Mouse (Mus musculus): ENCODE measurements around the gene Nap1l4.

Nap1l4 gene

GRCm38 (mm10) chr7:143514416-143514768 is 34.5 kb downstream of the Nap1l4 start:
- WGBS, result 90% methylated on average over 4 of the region's 4 CpGs

- 73% methylated on average over 10 of the region's 10 CpGs for WGBS
Measured at GRCm38 (mm10) chr7:143513763-143514415, 35.0 kb downstream of the Nap1l4 start.

- 84% methylated on average over 3 of the region's 3 CpGs for WGBS
Measured at GRCm38 (mm10) chr7:143510593-143511334, 38.1 kb downstream of the Nap1l4 start.

GRCm38 (mm10) chr7:143509566-143509965 is 39.3 kb downstream of the Nap1l4 start:
- WGBS, result 74% methylated on average over 1 of the region's 1 CpGs

GRCm38 (mm10) chr7:143506675-143507074 is 42.2 kb downstream of the Nap1l4 start:
- 33% methylated on average over 7 of the region's 7 CpGs for WGBS

GRCm38 (mm10) chr7:143506271-143506670 is 42.6 kb downstream of the Nap1l4 start:
- 68% methylated on average over 7 of the region's 7 CpGs for WGBS

GRCm38 (mm10) chr7:143505823-143506222 is 43.1 kb downstream of the Nap1l4 start:
- WGBS, result 22% methylated on average over 11 of the region's 11 CpGs

GRCm38 (mm10) chr7:143505411-143505810 is 43.5 kb downstream of the Nap1l4 start:
- 95% methylated on average over 2 of the region's 2 CpGs for WGBS

GRCm38 (mm10) chr7:143503926-143504325 is 45.0 kb downstream of the Nap1l4 start:
- WGBS, result 91% methylated on average over 6 of the region's 6 CpGs

- WGBS, result 3% methylated on average over 51 of the region's 51 CpGs
Measured at GRCm38 (mm10) chr7:143502418-143503200, 46.3 kb downstream of the Nap1l4 start, which contains the start of gene Phlda2. TSS of gene Phlda2 (minus strand) at chr7:143503150.

GRCm38 (mm10) chr7:143501643-143502417 is 47.1 kb downstream of the Nap1l4 start:
- WGBS, result 3% methylated on average over 55 of the region's 55 CpGs

- WGBS, result 69% methylated on average over 2 of the region's 2 CpGs
Measured at GRCm38 (mm10) chr7:143500912-143501311, 48.0 kb downstream of the Nap1l4 start.

- 94% methylated on average over 4 of the region's 4 CpGs for WGBS
Measured at GRCm38 (mm10) chr7:143498584-143498983, 50.3 kb downstream of the Nap1l4 start.

- WGBS, result 80% methylated on average over 8 of the region's 8 CpGs
Measured at GRCm38 (mm10) chr7:143495104-143495961, 53.6 kb downstream of the Nap1l4 start.

GRCm38 (mm10) chr7:143493616-143494126 is 55.2 kb downstream of the Nap1l4 start:
- 90% methylated on average over 6 of the region's 6 CpGs for WGBS

- 89% methylated on average over 6 of the region's 6 CpGs for WGBS
Measured at GRCm38 (mm10) chr7:143489735-143490134, 59.2 kb downstream of the Nap1l4 start.

GRCm38 (mm10) chr7:143482541-143482940 is 66.4 kb downstream of the Nap1l4 start:
- 26% methylated on average over 6 of the region's 6 CpGs for WGBS

- 57% methylated on average over 5 of the region's 5 CpGs for WGBS
Measured at GRCm38 (mm10) chr7:143481806-143482387, 67.0 kb downstream of the Nap1l4 start.

GRCm38 (mm10) chr7:143480498-143480897 is 68.4 kb downstream of the Nap1l4 start:
- WGBS, result 33% methylated on average over 13 of the region's 13 CpGs

GRCm38 (mm10) chr7:143477800-143478199 is 71.1 kb downstream of the Nap1l4 start:
- 91% methylated on average over 5 of the region's 5 CpGs for WGBS

Measured in cerebral cortex, adult 2 months (tissue).